Mouse (Mus musculus) CH12.LX (cell line): ENCODE data around the gene Rasal1.

Experiments used
- CTCF ChIP-seq, 2 experiments: IDR thresholded peaks in 1 of 2; conservative IDR thresholded peaks in 1 of 2; 2 replicates each; pipeline ENCODE4 v1.5.1; 2011 to 2012; ENCODE audit warnings: low read depth in 2 of 2, low read length in 2 of 2, improper control_type of control experiment in 1 of 2, inconsistent platforms in 1 of 2, mild to moderate bottlenecking in 1 of 2, moderate library complexity in 1 of 2
- MAZ ChIP-seq: IDR thresholded peaks from 2 replicates; pipeline ENCODE4 v1.6.1; 2012; ENCODE audit warnings: low read depth, mild to moderate bottlenecking, inconsistent platforms, low read length, improper control_type of control experiment, moderate library complexity
- MYC ChIP-seq: IDR thresholded peaks from 2 replicates; pipeline ENCODE4 v1.6.1; 2011; ENCODE audit warnings: low read depth, mild to moderate bottlenecking, improper control_type of control experiment, low read length
- POLR2A ChIP-seq: IDR thresholded peaks from 2 replicates; pipeline ENCODE4 v1.6.1; 2011; ENCODE audit warnings: low read depth, mild to moderate bottlenecking, improper control_type of control experiment, low read length
- SMC3 ChIP-seq: IDR thresholded peaks from 2 replicates; pipeline ENCODE4 v1.6.1; 2011; ENCODE audit warnings: low read depth, low read length, improper control_type of control experiment

DNA sequence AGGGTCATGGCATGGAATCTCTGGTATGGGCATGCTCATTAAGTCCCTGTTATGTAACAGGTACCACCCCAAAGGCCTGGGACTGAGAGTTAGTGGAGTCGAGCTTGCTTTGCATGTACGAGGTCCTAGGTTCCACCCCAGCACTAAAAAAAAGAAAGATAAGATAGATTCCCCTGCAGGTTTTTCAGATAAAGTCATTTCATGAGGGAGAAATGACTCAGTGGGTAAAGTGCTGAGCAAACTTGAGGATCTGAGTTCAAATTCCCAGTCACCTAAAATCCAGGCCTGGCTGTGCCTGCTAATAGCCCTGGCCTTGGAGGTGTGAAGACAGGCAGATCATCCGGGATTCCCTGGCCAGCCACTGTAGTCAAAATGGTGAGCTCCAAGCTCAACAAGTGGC, 23.3 kb downstream of the Rasal1 start:
- TF ChIP-seq MAZ (no peak), MYC (no peak), CTCF (conservative IDR thresholded peaks at IDR 0.05 in 1 of 2, IDR thresholded peaks at IDR 0.05 in 1 of 2; ENCODE audit: low read depth in 2 of 2, low read length in 2 of 2) (no peak), SMC3 (no peak), POLR2A (no peak)
